Mouse (Mus musculus) adrenal gland, postnatal 36 days (tissue): ENCODE results near the gene Otud3. TPM values are rescaled to one million over a fixed set of nuclear protein-coding genes. Genes with fewer than 3 reads are reported as not detected.
"Not testable (repeated sequence)": the region's sequence is repeated elsewhere in the genome, so short reads cannot be mapped to it uniquely, and the experiment has no call there.

Experiments
- DNase-seq, 2 experiments: peaks; one replicate each; pipeline ENCODE4 v3.0.0; 2021; ENCODE audit warnings: mixed read lengths in 1 of 2
- total RNA-seq, 2 experiments: library from RNA; stranded (reverse); gene quantifications; 2 replicates each; pipeline ENCODE4 v1.2.3; 2021

The Otud3 gene
- total RNA-seq, 2 experiments from 2014 or later, result 10.2 to 14.4 TPM

DNA sequence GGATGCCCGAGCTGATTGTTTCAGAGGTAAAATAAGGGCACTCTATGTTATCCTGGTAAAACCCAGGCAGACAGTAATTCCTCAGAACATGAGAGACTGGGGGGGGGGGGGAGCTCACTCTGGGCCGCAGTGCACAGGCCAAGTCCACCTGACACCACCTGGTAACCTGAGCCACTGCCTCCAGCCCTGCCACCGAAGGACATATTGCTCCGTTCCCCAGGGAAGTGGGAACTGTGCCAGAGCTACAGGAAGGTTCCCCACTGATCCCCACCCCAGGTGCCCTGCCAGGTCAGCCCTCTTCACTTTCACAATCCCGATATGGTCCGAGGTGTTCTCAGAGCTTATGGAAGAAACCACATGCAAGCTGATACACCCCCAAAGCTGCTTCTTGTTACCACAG is 21.1 kb downstream of the Otud3 start:
- no peak for DNase-seq

DNA sequence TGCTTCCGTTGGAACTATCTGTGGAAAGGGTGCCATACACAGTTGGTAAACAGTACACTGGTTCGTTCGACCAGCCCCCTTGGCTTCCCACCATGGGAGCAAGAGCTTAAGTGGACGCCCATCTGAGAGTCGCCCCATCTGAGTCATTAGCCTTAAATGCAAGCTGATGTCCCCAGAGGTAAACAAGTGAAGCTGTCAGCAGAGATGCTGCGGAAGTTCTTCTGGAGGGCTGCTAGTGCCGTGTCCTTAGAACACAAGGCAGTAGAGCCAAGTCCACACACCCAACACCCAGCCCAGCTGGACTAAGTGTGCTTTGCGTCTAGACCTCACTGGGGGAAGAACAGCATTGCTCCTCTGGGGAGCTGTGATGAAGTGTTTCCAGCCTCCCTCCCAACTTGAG is 24.1 kb downstream of the Otud3 start:
- no peak for DNase-seq

DNA sequence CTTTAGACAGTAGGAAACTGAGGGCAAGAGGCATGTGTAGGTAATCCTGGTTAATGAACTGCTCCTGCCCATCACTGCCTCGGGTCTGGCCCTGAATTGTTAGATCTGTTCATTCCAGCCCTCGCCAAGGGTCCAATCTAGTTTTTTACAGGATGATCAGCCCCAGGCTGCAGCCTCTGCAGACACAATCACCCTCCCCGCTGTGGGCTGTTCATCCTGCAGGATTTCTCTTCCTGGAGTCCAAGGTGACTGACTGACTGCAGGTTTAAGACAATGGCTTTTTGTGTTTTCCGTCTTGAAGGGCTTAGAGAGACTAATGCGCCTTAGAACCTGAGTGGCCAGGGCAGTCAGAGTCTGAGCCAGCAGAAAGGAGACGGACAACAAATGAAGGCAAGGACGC is 24.6 kb downstream of the Otud3 start:
- no peak for DNase-seq

DNA sequence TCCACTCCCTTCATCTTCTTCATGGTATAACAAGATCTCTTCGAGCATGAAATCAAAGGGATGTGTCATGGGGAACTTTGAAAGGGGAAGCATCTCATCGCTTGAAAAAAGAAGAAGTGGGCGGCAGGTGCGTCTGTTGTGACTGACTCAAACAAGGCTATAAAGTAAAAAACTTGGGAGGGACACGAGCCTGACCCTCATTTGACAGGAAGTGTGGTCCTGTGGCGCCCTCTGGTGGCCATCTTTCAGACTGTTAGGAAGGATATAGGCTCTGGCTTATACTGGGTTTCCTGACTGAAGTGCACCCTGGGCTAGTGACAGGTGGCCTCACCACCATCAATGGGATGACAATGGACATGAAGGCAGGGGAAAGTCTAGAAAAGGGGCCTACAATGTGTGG is 29.5 kb downstream of the Otud3 start:
- peak; percentile 86 to 90 for DNase-seq

GRCm38 (mm10) chr4:138882179-138882578 is 31.6 kb downstream of the Otud3 start:
- DNase-seq, result no peak

DNA sequence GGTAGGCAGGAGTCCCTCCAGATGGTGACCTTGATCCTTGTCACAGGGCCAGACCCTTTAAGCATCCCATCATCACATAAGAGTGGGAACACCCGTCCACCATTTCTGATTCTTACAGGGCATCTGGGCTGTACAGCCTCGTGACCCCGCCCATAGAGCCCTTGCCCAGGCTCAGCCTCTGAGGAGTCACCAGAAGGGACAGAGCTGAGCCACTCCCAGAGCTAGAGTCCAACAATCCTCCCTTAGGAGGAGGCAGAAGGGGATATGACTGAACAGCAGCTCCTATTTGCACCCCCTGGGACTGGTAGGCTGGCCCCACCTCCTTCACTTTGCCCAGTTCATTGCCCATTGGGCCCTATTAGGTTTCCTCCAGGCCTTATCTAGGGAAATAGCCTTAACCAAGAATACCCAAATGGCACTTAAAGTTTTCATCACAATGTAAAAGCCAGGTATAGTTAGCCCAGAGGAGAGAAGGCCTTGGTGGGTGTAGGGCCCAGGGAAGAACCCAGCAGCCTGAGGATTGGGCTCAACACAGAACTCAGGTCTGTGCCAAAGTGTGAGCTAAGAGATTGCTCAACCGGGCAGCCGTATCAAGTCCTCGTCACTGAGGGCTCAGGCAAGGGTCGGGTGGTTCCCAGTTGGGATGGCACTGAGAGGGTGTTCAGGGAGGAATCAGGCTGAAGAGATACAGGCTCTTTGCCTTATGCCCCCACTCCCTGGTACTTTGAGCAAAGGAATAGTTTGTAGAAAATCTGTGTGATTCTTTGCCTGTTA is 32.7 kb downstream of the Otud3 start:
- peak in 1 of 2 experiments; percentile 43 for DNase-seq

DNA sequence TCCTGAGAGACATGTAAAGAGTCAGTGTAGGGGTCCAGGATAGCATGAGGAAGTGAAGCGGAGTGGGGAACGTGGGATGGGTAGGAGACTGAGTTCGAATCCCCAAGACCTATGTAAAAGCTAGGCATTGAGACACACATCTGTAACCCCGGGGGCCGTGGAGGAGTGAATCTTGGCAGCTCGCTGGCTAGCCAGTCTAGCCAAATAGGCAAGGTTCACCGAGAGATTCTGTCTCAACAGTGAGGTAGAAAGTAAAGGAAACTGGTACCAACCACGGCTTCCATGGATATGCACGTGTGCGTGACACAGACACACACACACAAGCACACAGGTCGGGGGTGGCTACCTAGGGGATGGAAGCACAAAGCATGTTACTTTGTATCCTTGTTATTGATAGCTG is 33.9 kb downstream of the Otud3 start:
- no peak for DNase-seq

DNA sequence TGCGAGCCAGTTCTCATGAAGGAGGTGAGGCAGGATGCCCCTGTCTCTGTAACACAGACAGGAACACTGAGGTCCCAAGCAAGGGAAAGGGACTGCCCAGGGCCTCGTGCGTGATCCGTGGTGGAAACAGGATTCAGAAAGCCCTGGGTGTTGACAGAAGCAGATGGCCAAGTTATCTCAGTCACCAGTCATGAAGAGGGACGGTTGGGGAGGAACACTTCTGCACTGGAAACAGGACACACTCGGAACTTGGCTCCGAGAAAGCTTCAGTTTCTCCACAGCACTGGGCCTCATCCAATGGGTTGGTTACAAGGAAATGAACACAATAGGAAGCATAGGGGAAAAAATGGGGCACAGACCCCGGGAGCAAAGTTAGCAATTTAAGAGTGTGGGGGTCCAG is 35.0 kb downstream of the Otud3 start:
- DNase-seq, result no peak

- peak; percentile 57 to 58 for DNase-seq
Measured at GRCm38 (mm10) chr4:138877731-138878130, 36.0 kb downstream of the Otud3 start, which contains the start of gene Pla2g2e. Gene Pla2g2e (plus strand): TSS chr4:138877942.

GRCm38 (mm10) chr4:138875986-138876385 is 37.8 kb downstream of the Otud3 start:
- DNase-seq, result no peak

DNA sequence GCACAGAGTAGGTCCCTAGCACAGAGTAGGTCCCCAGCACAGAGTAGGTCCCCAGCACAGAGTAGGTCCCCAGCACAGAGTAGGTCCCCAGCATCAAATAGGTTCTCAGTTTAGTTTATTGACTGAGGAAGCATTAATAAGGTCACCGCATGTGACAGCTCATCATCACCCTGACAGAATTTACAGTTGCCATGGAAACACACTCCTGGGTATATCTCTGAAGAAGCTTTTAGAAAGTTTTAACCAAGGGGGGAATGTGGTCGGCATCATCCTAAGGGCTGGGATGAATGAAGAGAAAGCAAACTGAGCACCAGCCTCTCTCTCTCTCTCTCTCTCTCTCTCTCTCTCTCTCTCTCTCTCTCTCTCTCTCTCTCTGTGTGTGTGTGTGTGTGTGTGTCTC is 38.5 kb downstream of the Otud3 start:
- DNase-seq, result not testable (repeated sequence)

GRCm38 (mm10) chr4:138873864-138874263 is 39.9 kb downstream of the Otud3 start, which contains the start of gene Gm13030:
Gene Gm13030 (minus strand): TSS chr4:138873964.
- DNase-seq, result no peak

GRCm38 (mm10) chr4:138868666-138869065 is 45.1 kb downstream of the Otud3 start:
- DNase-seq, result no peak

DNA sequence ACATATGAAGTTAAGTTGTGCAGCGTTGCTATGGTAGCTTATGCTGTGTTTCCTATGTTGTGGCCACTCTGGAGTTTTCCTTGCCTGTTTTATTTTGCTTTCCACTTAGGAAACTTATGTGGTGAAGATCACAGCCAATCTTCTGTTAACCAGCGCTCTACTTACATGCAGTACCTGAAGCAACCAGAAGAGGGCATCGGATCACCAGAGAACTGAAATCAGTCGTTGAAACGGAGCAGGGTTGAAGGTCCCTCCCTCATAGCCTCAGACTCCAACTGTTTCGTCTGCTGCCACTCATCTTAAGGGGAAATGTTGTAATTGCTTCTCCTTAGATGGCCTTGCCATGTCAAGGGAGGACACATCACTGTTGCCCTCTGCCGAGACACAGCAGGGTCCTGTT is 47.3 kb downstream of the Otud3 start:
- DNase-seq, result peak; percentile 76 to 80

- no peak for DNase-seq
Measured at GRCm38 (mm10) chr4:138865991-138866390, 47.8 kb downstream of the Otud3 start.

DNA sequence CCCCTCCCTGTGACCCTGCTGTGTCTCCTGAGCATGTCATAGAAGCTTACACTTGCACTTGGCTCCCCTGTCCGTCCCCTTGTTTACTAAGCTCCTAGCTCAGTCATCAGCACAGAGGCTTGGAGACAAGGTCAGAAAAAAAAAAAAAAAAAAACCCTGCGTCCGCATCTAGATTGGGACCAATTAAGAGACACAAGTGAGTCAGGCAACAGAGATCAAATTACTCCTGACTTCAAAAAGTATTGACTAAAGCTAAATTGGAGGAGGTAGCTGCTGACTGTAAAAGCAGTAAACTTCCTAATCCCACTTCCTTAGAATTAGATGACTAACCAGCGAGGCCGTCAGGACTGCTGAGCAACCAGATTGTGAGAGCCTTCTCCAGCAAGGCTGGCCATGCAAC is 48.7 kb downstream of the Otud3 start:
- no peak for DNase-seq

- no peak for DNase-seq
Measured at GRCm38 (mm10) chr4:138863344-138863998, 50.3 kb downstream of the Otud3 start, which contains the start of gene Pla2g5. Gene Pla2g5 (minus strand): TSS chr4:138863482.

- peak; percentile 77 to 84 for DNase-seq
Measured at GRCm38 (mm10) chr4:138859728-138860127, 54.0 kb downstream of the Otud3 start.

DNA sequence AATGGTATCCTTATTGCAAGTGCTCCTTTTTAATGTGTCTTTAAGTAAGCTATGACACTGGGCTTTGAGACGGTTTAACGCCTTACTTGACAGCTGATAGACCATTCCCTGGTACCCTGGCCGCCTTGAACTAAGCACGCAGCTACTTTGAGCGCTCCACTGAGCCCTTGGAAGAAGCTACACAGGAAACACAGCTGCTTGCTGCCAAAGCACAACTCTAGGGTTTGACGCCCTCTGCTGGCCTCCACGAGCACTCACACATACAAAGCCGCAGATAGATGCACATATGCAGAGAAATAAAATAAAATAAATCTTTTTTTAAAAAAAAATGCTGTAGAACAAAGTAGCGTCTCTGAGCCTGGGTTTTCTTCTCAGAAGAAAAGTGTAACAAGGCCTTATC is 54.5 kb downstream of the Otud3 start:
- no peak for DNase-seq

GRCm38 (mm10) chr4:138858446-138858845 is 55.3 kb downstream of the Otud3 start:
- no peak for DNase-seq

- DNase-seq, result no peak
Measured at GRCm38 (mm10) chr4:138857576-138857975, 56.2 kb downstream of the Otud3 start.

DNA sequence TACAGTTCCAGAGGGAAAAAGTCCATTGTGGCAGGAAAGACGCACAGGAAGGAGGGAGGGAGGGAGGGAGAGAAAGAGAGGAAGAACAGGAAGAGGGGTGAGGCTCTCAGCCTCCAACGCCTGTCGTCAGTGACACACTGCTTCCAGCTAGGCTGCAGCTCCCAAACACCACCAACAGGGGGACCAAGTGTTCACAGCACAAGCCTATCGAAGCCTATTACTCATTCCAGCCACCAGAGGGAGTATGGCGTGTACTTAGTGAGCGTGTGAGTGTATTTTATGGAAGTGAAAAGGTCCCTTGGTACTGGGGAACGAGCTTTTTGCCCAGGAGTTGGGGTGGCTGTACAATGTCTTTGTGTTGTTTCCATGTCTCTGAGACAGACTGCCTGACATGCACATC is 57.3 kb downstream of the Otud3 start:
- peak; percentile 63 to 70 for DNase-seq

DNA sequence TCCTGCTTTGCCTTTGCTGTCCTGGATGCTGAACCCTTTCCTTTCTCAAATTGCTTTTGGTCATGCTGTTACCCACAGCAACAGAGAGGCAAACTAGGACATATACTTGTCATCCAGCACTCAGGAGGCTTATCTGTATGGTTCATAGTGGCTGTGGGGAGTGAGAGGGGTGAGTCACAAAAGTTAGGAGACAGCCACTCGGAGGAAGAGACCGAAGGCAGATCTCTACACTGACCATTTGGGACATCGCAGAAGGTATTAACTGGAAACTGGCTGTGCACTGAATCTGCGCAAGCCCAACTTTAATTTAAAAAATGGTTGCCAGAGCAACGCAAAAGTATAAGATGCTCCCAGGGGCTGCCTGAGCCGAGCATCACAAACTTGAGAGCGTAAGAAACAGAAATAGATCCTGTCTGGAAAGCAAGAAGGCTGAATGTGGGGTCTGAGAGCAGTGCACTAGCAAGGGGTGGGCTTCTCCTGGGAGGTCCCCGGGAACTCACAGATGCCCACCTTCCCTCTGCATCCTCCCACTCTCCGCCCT is 58.6 kb downstream of the Otud3 start:
- DNase-seq, result no peak
